Mouse (Mus musculus): ENCODE results near the gene Pip4k2c. TPM values are rescaled to one million over a fixed set of nuclear protein-coding genes. Genes with fewer than 3 reads are reported as not detected.

Pip4k2c gene
- polyA plus RNA-seq, 1 experiment from 2014 or later, result 15.5 TPM

DNA sequence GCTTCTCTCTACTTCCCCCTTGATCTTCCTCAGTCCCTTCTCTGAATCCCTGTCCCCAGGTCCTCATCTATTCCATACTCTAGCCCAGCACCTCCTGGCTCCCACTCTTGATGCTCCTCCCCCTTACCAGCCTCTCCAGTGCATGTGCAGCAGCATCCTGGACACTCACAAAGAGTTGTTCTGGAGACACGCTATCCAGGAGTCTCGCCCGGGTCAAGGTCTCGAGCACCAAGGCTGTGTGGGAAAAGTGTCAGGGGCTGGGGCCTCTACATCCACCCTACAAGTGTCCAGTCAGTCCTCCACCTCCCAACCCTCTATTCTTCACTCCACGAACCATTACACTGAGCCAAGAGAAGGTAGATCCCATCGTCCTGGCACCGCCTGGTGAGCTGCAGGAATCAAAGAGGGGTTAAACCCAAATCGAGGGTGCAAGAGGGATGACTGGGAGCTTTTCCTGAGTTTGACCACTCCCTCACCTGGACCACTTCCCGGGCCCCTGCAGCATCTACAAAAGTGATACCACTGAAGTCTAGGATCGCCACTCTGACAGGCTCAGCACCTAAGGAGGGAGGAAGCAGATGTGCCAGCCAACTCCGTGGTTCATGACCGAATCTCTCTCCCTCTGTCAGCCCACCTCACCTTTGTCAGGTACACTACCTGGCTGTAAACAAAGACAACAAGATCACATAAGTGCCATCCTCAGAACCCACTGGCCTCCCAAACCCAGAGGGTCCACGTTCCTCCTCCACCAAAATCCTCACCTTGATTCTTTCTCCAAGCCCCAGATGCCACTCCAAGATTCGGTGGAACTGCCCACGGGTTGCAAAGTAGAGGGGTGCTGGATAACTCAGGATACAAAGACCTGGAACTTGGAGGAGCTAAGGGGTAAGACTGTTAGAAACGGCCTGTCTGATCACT, 38.0 kb downstream of the Pip4k2c start:
- Histone ChIP-seq H3K27ac (ENCODE audit: low read depth, low read length) (no peak overlapping the region), H3K4me3 (ENCODE audit: low read depth, low read length) (no peak overlapping the region), H3K36me3 (ENCODE audit: control insufficient read depth, insufficient read depth, low read length) (peaks cover 12% of the 10 kb centered on the region), H3K27me3 (ENCODE audit: control insufficient read depth, insufficient read depth, low read length) (peaks cover 24% of the 10 kb centered on the region), H3K4me2 (ENCODE audit: low read depth, low read length) (no peak overlapping the region), H3K9ac (replicated peaks; ENCODE audit: low read depth, low read length) (no peak overlapping the region), H3K4me1 (ENCODE audit: control insufficient read depth, insufficient read depth, low read length) (peaks cover 16% of the 10 kb centered on the region), H3K9me3 (ENCODE audit: control insufficient read depth, low read length) (no peaks in the 10 kb centered on the region)
- 84% methylated on average over 16 of the region's 16 CpGs for WGBS
- ATAC-seq (ENCODE audit: low read depth), result no peak

DNA sequence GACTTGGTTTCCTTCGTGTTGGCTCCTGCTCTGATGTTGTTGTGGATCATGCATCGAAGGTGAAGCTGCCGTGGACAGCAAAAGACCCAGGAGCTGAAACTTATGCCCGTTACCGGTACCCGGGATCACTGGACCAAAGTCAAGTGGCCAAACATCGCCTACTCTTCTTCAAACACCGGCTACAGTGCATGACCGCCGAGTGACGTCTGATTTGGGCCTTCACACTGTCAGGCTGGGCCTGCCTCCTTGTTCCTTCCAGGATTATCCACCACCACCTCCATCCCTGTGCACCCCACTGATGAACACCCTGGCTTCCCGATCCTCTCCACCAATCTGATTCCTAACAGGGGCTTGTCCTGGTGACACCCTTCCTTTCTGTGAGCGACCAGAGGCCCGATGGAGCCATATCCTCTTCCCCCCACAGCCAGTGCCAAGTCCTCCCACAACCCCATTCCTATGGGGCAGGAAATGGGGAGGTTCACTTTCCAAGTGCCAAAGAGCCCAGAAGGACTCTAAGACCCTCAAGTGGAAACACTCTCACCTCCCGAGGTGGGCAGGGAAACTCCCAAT, 39.7 kb downstream of the Pip4k2c start:
- no peak for ATAC-seq (ENCODE audit: low read depth)

DNA sequence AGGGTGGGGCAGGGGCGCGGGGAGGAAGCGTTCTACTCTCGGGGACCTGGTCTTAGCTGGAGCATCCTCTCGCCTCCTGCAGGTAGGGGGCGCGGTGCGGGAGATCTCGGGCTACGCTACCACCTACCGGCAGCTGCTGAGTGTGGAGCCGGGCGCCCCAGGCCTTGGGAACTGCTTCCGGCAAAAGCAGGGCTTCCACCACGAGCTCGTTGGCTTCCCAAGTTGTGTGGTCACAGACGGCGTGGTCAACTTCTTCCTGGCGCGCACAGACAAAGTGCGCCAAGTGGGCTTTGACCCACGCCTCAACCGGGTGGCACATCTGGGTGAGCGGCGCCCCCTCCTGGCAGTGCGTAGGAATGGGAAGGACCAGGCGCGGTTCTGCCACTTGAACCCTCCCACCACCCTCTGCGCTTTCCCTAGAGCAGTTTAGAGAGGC, 40.5 kb downstream of the Pip4k2c start:
- Histone ChIP-seq H3K27me3 (ENCODE audit: control insufficient read depth, insufficient read depth, low read length) (peaks cover 16% of the 10 kb centered on the region), H3K36me3 (ENCODE audit: control insufficient read depth, insufficient read depth, low read length) (peaks cover 12% of the 10 kb centered on the region), H3K4me2 (ENCODE audit: low read depth, low read length) (peak overlapping the region; percentile 38), H3K4me1 (ENCODE audit: control insufficient read depth, insufficient read depth, low read length) (peaks cover 21% of the 10 kb centered on the region), H3K4me3 (ENCODE audit: low read depth, low read length) (peak overlapping the region; percentile 15), H3K9me3 (ENCODE audit: control insufficient read depth, low read length) (no peaks in the 10 kb centered on the region), H3K9ac (replicated peaks; ENCODE audit: low read depth, low read length) (no peak overlapping the region), H3K27ac (ENCODE audit: low read depth, low read length) (no peak overlapping the region)
- WGBS, result 2% methylated on average over 29 of the region's 29 CpGs
- peak; percentile 41; the same call in 1 of the 2 replicates for ATAC-seq (ENCODE audit: low read depth)

More for the DNA sequence above, 39.7 kb downstream of the Pip4k2c start:
- no peak overlapping the region for H3K9ac ChIP-seq (replicated peaks; ENCODE audit: low read depth, low read length)
- no peak overlapping the region for H3K4me3 ChIP-seq (ENCODE audit: low read depth, low read length)
- H3K4me1 ChIP-seq (ENCODE audit: control insufficient read depth, insufficient read depth, low read length), result peaks cover 19% of the 10 kb centered on the region
- no peak overlapping the region for H3K4me2 ChIP-seq (ENCODE audit: low read depth, low read length)
- H3K27me3 ChIP-seq (ENCODE audit: control insufficient read depth, insufficient read depth, low read length), result peaks cover 19% of the 10 kb centered on the region
- peaks cover 12% of the 10 kb centered on the region for H3K36me3 ChIP-seq (ENCODE audit: control insufficient read depth, insufficient read depth, low read length)
- WGBS, result 90% methylated on average over 15 of the region's 15 CpGs
- no peaks in the 10 kb centered on the region for H3K9me3 ChIP-seq (ENCODE audit: control insufficient read depth, low read length)
- H3K27ac ChIP-seq (ENCODE audit: low read depth, low read length), result no peak overlapping the region

DNA sequence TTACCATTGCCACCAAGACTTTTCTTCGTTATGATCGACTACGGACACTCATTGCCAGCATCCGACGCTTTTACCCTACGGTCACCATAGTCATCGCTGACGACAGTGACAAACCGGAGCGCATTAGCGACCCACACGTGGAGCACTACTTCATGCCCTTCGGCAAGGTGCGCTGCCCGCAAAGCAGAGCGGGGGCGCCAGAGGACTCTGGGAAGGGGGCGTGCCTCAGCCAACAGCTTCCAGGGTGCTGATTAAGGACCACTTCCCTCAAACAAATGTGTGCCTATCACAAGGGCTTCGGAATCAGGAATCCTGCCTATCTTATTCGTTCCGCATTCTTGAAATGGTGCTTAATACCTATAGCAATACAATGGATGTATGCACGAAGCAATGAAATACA, 41.4 kb downstream of the Pip4k2c start:
- H3K9me3 ChIP-seq (ENCODE audit: control insufficient read depth, low read length), result no peaks in the 10 kb centered on the region
- H3K27me3 ChIP-seq (ENCODE audit: control insufficient read depth, insufficient read depth, low read length), result peaks cover 20% of the 10 kb centered on the region
- H3K4me2 ChIP-seq (ENCODE audit: low read depth, low read length), result peak overlapping the region; percentile 38; the same call in 1 of the 2 replicates
- H3K9ac ChIP-seq (replicated peaks; ENCODE audit: low read depth, low read length), result no peak overlapping the region
- H3K27ac ChIP-seq (ENCODE audit: low read depth, low read length), result no peak overlapping the region
- 0 out of 2 replicates have a peak overlapping the region, but pooled peaks have one; percentile 7 for H3K4me3 ChIP-seq (ENCODE audit: low read depth, low read length)
- peaks cover 21% of the 10 kb centered on the region for H3K4me1 ChIP-seq (ENCODE audit: control insufficient read depth, insufficient read depth, low read length)
- WGBS, result 4% methylated on average over 22 of the region's 22 CpGs
- H3K36me3 ChIP-seq (ENCODE audit: control insufficient read depth, insufficient read depth, low read length), result peaks cover 12% of the 10 kb centered on the region
- no peak for ATAC-seq (ENCODE audit: low read depth)

DNA sequence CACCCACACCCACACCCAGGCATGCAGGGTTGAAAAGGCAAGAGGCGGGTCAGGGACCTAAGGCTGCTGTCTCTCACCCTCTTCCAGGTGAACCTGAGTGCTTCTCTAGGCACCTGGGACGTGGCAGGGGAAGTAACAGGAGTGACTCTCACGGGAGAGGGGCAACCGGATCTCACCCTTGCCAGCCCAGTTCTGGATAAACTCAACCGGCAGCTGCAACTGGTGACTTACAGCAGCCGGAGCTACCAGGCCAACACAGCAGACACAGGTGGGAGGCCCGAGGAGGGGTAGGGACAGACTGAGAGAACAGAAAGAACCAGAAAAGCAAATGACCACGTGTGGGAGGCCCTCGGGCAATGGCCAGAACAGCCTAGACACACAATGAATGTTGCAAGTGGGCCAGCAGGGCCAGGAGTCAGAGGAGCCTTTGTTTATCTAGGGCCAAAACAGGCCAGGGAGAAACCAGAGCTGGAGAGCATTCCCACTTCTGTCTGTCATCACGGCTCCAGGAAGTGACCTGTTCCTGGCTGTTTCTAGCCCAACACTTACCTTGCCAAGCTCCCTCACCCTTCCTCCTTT, 43.7 kb downstream of the Pip4k2c start:
- H3K36me3 ChIP-seq (ENCODE audit: control insufficient read depth, insufficient read depth, low read length), result peaks cover 12% of the 10 kb centered on the region
- no peak overlapping the region for H3K9ac ChIP-seq (replicated peaks; ENCODE audit: low read depth, low read length)
- peak overlapping the region; percentile 87; the same call in 1 of the 2 replicates for H3K4me3 ChIP-seq (ENCODE audit: low read depth, low read length)
- ATAC-seq (ENCODE audit: low read depth), result no peak
- peak overlapping the region; percentile 67; the same call in 1 of the 2 replicates for H3K4me2 ChIP-seq (ENCODE audit: low read depth, low read length)
- peaks cover 21% of the 10 kb centered on the region for H3K4me1 ChIP-seq (ENCODE audit: control insufficient read depth, insufficient read depth, low read length)
- peaks cover 20% of the 10 kb centered on the region for H3K27me3 ChIP-seq (ENCODE audit: control insufficient read depth, insufficient read depth, low read length)
- no peak overlapping the region for H3K27ac ChIP-seq (ENCODE audit: low read depth, low read length)
- 54% methylated on average over 10 of the region's 10 CpGs for WGBS
- no peaks in the 10 kb centered on the region for H3K9me3 ChIP-seq (ENCODE audit: control insufficient read depth, low read length)

DNA sequence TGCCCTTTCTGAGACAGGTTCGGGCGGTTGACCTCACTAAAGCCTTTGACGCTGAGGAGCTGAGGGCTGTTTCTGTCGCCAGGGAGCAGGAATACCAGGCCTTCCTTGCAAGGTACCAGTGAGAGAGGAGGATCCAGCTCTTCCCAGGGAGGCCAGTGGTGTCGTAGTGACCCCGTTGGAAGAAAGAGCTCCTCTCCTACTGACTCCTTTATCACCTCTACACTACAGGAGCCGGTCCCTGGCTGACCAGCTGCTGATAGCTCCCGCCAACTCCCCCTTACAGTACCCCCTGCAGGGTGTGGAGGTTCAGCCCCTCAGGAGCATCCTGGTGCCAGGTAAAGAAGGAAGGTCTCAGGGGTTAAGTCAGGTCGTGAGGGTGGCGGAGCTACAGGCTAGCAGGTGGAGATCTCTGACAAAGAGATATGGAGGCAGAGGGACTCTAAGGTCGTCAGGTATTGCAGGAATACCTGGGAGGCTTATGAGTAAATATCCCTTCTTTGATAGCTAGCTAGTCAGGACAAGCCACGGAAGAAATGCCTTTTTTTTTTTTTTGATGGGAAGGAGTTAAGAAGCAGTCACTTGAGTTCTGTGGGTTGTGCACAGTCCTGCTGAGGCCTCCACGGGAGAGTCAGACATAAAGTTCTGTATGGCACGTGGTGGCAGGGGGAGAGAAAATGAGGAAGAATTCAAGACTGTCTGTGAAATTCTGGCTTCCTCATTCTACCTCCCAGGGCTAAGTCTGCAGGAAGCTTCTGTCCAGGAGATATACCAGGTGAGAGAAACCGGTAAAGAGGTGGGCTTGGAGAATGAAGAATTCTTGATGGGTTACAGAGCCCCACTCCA, 44.4 kb downstream of the Pip4k2c start:
- peak overlapping the region; percentile 87 for H3K4me3 ChIP-seq (ENCODE audit: low read depth, low read length)
- WGBS, result 21% methylated on average over 15 of the region's 15 CpGs
- H3K27me3 ChIP-seq (ENCODE audit: control insufficient read depth, insufficient read depth, low read length), result peaks cover 20% of the 10 kb centered on the region
- peak overlapping the region; percentile 67 for H3K4me2 ChIP-seq (ENCODE audit: low read depth, low read length)
- no peaks in the 10 kb centered on the region for H3K9me3 ChIP-seq (ENCODE audit: control insufficient read depth, low read length)
- peaks cover 8% of the 10 kb centered on the region for H3K36me3 ChIP-seq (ENCODE audit: control insufficient read depth, insufficient read depth, low read length)
- ATAC-seq (ENCODE audit: low read depth), result no peak
- peak overlapping the region; percentile 96 for H3K9ac ChIP-seq (replicated peaks; ENCODE audit: low read depth, low read length)
- peak overlapping the region; percentile 91 for H3K27ac ChIP-seq (ENCODE audit: low read depth, low read length)
- H3K4me1 ChIP-seq (ENCODE audit: control insufficient read depth, insufficient read depth, low read length), result peaks cover 21% of the 10 kb centered on the region

DNA sequence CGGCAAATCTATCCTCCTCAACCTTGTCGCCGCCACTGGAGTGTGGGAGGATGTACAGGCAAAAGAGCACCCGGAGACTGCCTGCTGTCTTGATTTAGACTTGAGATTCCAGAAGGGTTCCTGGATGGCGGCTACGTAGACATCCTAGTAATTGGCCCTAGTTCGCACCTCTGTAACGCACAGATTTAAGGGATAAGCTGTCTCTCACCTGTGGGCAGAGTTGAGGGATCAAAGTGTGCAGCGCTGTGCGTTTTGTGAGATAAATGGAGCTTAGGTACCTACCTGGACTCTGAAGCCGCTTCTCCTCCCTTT, 45.0 kb downstream of the Pip4k2c start:
- WGBS, result 2% methylated on average over 11 of the region's 11 CpGs
- Histone ChIP-seq H3K36me3 (ENCODE audit: control insufficient read depth, insufficient read depth, low read length) (peaks cover 8% of the 10 kb centered on the region), H3K27ac (ENCODE audit: low read depth, low read length) (peak overlapping the region; percentile 91), H3K4me2 (ENCODE audit: low read depth, low read length) (peak overlapping the region; percentile 67), H3K4me3 (ENCODE audit: low read depth, low read length) (peak overlapping the region; percentile 87), H3K27me3 (ENCODE audit: control insufficient read depth, insufficient read depth, low read length) (peaks cover 20% of the 10 kb centered on the region), H3K9me3 (ENCODE audit: control insufficient read depth, low read length) (no peaks in the 10 kb centered on the region), H3K4me1 (ENCODE audit: control insufficient read depth, insufficient read depth, low read length) (peaks cover 21% of the 10 kb centered on the region), H3K9ac (replicated peaks; ENCODE audit: low read depth, low read length) (peak overlapping the region; percentile 96)
- ATAC-seq (ENCODE audit: low read depth), result no peak

DNA sequence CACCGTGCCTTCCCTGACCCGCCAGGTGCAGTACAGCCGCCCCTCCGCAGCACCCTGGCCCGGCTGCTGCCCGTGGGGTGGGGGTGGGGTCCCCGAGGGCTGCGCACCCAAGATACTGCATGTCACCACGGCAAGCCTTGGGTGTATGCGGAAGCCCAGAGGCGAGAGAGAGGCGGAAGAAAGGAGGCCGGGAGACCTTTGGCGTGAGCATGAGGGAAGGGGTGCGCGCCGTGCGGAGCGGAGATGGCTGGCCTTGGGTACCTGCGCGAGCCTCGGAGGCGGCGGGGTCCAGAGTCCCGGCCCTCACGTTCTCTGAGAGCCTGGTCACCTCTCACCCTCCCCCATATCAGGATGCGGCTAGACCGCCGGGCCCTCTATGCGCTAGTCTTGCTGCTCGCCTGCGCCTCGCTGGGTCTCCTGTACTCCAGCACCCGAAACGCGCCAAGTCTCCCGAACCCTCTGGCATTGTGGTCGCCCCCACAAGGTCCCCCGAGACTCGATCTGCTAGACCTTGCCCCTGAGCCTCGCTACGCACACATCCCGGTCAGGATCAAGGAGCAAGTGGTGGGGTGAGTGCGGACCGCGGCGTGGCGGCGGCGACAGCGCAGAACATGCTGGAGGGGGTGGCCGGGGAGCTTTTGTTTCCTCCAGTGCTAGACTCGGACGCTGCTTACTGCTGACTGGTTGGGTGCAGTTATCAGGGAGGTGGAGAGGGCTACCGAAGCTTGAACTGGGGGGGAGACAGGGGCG, 45.6 kb downstream of the Pip4k2c start:
- Histone ChIP-seq H3K27me3 (ENCODE audit: control insufficient read depth, insufficient read depth, low read length) (peaks cover 18% of the 10 kb centered on the region), H3K36me3 (ENCODE audit: control insufficient read depth, insufficient read depth, low read length) (peaks cover 5% of the 10 kb centered on the region), H3K4me2 (ENCODE audit: low read depth, low read length) (peak overlapping the region; percentile 67), H3K4me3 (ENCODE audit: low read depth, low read length) (peak overlapping the region; percentile 87), H3K4me1 (ENCODE audit: control insufficient read depth, insufficient read depth, low read length) (peaks cover 21% of the 10 kb centered on the region), H3K27ac (ENCODE audit: low read depth, low read length) (peak overlapping the region; percentile 91), H3K9ac (replicated peaks; ENCODE audit: low read depth, low read length) (peak overlapping the region; percentile 96), H3K9me3 (ENCODE audit: control insufficient read depth, low read length) (no peaks in the 10 kb centered on the region)
- WGBS, result under 1% methylated on average over 55 of the region's 56 CpGs
- ATAC-seq (ENCODE audit: low read depth), result peak; percentile 66

Data from neural tube, embryonic 14.5 days (tissue).